Mouse (Mus musculus): Measurements from ENCODE around the gene Tulp3.

GRCm38 (mm10) chr6:128379636-128380035, 24.0 kb upstream of the Tulp3 start:
- TF ChIP-seq CTCF (IDR thresholded peaks at IDR 0.05; ENCODE audit: extremely low read depth, insufficient read length, insufficient replicate concordance, low read depth, low read length): no peak
- TF ChIP-seq POLR2A (IDR thresholded peaks at IDR 0.05; ENCODE audit: low read depth, low read length): no peak

Measured in small intestine, adult 2 months (tissue).